Mouse (Mus musculus) adipocyte (in vitro differentiated cells): ENCODE data around the gene Ooep.
"Not testable (repeated sequence)": the region's sequence is repeated elsewhere in the genome, so short reads cannot be mapped to it uniquely, and the experiment has no call there.

Source experiments
- DNase-seq: peaks from one replicate; pipeline ENCODE4 v3.0.0-alpha.2; 2016; ENCODE audit warnings: low spot score

The Ooep gene

DNA sequence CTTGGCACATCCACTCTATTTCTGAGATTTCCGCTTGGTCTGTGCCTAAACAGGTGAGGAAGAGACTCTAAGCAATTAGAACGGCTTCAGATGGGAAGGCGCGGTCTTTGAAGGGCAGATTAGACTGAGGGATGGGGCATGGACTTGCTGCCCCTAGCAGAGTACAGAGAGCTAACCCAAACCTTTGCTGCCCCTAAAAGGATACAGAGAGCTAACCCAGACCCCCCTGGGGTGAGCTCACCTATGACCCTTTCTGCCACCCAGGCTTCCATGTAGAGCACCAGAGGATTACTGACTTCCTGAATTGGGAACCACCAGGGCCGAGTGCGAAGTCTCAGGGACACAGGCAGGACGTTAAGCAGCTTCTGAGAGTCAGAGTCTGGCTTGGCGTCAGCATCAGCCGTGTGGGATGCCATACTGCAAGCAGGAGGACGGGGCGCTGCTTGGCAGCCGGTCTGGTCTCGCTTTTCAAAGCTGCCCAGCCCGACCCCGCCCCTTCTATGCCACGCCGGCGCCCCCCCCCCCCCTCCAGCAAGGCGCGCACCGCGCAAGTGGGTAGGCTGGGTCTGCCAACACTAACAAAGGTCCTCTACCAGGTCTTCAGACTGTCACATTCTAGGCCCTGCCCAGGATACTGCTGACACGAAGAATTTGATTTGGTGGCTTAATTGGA, at the start of gene Ooep:
Gene Ooep, minus strand, starts transcription at position 613 of the 673 bp plus-strand sequence.
- no peak for DNase-seq

DNA sequence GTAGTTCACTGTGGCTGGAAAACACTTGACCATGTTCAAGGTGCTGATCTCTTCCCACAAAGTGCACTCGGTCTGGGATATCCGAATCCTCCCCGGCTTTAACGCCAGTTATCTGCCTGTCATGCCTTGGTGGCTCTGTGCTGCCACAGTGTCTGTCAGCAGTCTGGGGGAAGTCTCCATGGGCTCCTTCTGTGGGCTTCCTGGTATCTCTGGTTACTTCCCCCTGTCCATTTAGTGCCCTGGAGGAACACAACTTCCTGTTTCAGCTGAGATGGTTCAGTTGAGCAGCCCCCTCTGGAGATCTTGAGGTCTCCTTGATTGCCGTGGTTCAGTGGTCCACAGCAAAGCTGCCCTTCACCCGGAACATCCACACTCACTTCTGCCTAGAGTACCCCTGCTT, 49.7 kb upstream of the Ooep start:
- no peak for DNase-seq

DNA sequence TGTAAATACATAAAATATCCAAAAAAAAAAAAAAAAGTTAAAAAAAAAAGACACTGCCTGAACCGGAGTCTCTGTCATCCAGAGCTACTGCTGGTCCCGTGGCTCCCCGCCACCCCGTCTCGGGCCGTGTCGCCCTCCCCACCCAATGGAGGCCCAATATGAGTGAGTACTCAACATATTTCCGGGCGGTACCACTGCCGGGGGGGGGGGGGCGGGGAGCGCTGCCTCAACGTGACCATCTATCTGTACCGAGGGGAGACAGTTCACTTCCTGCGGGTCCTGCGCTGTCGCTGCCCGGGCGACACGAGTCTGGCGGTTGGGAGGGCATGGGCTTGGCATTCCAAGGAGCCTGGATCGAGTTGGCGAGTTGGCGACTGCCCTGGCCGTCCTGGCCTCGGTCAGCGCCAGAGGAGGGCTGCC, 48.8 kb upstream of the Ooep start:
- no peak for DNase-seq

DNA sequence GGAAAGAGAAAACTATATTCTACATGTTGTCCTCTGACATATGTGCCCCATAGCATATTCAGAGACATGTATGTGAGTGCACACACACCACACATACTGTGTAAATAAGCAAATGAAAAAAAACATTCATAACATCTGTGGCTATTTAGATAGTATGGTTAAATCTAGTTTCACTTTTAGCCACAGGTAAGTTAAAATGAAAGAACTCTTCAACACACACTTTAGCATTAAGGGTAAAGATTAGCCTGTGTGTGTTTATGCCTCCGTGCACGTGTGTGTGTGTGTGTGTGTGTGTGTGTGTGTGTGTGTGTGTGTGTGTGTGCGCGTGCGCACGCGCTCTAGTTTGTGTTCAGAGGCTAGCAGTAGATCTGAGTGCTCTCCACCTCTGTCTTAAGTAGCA, 23.1 kb upstream of the Ooep start:
- DNase-seq, result no peak

DNA sequence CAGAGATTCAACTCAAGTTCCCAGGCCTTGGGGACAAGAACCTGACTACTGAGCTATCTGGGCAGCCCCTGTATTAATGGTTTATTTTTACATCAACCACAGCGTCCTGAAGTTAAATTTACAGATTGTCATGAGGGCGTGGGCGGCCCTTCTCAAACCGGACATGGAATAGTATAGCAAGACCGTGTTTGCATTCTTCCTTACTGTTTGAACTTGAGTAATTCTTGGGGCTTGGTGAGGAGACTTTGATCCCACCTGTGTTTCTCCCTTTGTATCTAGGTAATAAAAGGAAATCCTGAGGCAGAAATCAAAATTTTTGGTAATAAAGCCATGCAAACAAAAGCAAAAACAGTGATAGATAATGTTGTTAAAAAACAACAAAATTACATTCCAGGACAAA, 22.0 kb upstream of the Ooep start:
- DNase-seq, result no peak

DNA sequence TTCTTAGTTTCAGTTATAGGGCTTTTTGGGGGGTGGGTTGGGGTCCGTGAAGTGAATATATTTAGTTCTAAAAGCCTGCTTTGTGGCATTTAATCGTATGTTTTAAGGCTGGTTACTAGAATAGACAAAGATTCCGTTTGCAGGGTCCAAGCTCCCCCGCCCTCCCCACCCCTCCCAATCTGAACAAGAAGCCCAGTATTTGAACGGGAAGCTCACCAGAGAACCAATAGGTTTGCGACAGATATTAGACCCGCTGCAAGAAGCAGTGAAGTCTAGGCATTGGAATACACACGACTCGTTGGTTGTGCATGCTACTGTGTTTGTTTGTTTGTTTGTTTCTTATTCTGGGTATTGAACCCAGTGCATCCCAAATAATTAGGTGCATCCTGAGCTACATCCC, 18.0 kb upstream of the Ooep start:
- no peak for DNase-seq

DNA sequence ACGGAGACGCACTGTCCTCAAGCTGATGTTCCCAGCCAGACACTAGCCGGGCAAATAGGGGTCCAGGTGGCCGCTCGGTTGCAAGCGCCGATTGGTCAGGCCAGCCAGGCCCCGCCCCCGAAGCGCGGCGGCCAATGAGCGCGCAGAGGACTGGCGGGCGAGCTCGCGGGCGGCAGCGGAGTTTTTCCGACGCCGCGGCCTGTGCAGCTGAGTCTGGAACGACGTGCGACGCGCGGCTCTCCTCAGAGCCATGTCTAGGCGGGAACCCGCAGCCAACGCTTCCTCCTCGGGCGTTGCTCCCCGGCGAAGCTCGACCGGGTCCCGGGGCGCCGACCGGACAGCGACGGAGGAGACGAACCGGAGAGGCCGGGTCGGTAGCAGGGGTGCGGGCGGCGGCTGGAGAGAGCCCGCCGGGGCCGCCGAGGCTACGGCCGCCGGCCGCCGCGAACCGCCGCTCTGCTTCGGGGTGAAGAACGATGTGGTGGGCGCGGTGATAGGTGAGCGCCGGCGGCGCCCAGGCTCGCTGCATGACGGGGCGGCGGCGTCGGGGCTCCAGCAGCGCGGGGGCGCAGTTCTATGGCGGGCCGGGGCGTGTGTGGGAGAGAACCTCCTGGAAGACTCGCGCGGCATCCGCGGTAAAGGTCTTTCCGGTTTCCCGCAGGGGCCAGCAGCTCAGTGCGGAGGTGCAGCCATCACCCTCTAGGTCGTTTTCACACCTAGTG, 17.3 kb upstream of the Ooep start, which contains the start of gene Ddx43:
Gene Ddx43, plus strand, starts transcription at position 148 of the 722 bp plus-strand sequence.
- DNase-seq, result no peak

DNA sequence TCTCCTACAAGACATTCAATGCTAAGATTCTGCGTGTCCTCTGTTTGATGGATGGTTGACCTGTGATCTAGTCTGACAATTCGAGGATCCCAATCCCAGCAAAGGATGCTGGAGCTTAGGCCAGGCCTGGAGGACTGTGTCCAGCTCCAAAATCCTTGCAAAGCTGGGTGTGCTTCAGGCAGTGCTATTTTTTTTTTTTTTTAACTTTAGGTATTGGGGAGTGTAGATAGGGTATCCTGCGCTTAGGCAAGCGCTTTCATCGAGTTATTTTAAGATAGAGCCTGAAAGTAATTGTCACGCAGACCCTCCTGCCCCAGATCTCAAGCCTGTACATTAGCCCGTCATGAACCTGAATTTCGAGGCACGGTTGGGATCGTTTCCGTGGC, 16.7 kb upstream of the Ooep start:
- DNase-seq, result no peak

DNA sequence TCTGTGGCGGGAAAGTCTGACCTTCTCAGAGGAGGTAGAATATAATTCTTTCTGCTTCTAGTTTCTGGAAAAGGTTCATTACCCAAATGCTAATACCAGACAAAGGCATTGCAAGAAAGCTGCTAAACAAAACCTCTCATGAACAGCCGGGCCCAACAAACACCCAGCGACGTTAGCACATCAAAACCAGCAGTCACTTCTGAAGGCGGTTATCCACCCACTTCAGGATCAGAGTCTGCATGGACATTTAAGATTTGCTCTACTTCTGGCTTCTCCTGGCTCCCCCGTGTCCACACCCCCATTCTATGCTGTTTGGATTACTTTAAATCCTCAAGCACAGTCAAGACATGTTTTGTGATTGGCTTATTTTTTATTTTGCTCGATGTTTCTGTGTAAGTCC, 16.1 kb upstream of the Ooep start:
- no peak for DNase-seq

DNA sequence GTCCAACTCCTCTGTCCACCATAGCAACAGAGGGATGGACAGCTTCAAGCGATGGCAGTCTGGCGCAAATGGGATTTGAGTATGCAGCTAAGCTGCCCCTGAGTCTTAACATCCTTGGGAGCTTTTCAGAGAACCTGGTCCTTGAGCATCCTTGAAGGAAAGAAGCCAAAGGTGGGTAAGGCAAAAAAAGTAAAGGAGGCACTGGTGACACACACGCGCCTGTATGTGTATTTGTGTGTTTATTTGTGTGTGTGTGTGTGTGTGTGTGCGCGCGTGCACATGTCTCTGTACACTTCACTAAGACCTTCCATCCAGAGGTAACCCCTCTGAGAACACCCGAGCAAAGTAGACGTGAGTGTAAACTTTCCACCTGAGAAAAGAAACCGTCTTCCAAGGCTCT, 15.2 kb upstream of the Ooep start:
- DNase-seq, result no peak

DNA sequence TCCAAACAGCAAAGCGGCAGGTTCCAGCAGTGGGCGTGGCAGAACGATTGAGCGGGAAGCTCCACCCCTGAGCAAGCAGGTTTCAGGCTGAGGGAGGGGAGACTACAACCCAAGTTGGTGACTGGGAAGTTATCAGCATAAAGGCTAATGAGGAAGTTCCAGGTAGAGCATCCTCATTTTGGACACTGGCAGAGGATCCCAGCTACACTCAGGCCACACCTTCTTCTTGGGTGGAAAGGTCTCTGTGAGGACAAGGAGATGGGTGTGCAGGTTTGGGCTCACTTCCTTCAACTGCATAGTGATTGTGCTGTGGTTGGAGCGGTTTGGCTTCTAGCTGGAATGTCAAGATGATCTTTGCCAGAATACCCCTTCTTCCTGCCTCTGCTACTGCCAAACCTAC, 11.5 kb upstream of the Ooep start:
- no peak for DNase-seq

DNA sequence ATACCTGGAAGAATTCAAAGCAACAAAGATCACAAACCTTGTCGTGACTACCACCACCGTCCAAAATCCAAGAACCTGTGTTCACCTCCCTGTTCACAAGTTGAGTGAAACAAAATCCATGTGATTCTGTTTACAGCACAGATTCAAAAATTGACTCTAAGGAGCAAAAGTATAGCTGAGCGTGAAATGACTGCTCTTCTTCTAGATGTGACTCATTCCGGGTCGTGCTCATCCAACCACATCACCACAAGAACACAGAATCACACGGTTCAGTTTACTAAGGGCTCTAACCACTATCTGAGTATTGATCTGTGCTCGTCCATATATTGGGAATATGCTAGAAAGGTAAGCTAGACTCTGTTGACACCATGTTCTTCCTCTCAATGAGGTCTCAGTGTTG, 8.4 kb upstream of the Ooep start:
- no peak for DNase-seq

DNA sequence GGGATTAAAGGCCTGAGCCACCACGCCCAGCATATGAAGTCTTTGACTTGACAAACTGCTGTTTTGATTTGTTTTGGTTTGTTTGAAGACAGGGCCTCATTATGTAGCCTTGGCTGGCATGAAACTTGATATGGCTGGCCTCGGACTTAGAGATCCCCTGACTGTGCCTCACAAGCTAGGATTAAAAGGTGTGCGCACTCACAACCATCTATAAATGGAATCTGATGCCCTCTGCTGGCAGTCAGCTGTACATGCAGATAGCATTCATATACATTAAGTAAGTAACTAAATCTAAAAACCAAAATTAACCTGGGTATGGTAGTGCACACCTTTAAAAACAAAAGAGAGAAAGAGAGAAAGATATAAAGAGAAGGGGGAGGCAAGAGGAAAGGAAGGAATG, 7.4 kb upstream of the Ooep start:
- DNase-seq, result no peak

DNA sequence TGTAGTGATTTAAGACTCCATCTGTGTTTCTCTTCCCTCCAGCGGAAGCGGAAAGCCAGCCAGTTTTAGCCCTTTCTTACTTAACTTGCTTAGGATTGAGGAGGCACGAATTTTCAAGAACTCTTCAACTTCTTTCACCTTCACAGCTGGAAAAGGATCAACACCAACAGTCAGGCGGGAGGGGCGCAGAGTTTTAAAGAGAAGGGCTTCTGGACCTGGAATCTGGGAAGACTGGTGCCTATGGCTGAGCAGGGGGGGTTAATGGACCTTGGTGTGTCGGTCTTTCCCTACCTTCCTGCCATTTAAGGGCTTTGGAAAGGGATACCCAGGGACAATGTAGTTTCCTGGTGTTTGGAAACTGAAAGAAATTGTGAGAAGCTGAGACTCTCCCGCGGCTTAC, 979 bp downstream of the Ooep start:
- no peak for DNase-seq

DNA sequence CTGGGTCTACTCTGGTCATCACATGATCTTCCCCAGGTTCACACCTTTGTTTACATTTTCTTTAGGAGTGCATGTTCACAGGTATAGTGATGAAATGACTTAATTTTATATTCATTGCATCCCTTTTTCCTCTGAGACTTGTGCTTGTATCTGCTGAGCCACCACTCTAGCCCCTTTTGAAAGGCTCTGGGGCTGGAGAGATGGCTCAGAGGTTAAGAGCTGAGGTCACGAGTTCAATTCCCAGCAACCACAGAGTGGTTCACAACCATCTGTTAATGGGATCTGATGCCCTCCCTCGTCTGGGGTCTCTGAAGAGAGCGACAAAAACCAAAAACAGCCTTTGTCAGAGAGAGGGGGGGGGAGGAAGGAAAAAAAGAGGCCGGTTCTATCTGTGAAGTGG, 3.0 kb downstream of the Ooep start:
- DNase-seq, result no peak

DNA sequence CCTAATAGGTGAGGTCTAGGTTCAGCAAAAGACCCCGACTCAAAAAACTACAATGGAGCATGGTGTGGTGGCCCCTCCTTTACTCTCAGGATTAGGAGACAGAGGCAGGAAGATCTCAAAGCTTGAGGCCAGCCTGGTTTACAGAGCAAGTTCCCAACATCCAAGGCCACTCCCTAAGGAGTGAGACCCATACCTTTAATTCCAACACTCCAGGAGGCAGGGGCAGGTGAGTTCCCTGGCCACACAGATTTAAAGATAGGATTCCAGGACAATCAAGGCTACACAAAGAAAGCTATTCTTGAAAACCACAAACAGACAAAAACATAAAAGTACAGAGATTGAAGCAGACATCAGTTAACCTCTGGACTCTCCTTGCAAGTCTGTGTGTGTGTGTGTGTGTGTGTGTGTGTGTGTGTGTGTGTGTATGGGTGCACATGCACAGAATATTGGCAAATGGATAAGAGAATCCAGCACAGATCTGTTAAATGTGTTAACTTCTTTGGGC, 3.6 kb downstream of the Ooep start:
- no peak for DNase-seq

DNA sequence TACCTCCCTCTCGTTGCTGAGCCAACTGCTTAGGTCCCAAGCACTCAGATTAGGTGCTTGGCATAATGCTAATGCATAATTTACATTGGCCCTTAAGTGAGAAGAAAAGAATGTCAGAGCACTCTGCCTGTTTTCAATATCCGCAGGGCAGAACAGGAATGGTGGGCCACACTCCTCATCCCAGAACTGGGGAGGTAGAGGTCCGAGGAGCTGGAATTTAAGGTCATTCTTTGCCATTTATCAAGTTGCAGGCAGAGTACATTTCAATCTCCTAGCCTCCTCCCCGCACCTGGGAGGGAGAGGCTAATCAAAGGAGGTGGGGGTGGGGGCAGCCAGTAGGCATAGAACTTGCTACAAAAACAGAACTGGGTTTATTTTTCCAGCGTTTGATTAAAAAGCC, 4.1 kb downstream of the Ooep start:
- no peak for DNase-seq

DNA sequence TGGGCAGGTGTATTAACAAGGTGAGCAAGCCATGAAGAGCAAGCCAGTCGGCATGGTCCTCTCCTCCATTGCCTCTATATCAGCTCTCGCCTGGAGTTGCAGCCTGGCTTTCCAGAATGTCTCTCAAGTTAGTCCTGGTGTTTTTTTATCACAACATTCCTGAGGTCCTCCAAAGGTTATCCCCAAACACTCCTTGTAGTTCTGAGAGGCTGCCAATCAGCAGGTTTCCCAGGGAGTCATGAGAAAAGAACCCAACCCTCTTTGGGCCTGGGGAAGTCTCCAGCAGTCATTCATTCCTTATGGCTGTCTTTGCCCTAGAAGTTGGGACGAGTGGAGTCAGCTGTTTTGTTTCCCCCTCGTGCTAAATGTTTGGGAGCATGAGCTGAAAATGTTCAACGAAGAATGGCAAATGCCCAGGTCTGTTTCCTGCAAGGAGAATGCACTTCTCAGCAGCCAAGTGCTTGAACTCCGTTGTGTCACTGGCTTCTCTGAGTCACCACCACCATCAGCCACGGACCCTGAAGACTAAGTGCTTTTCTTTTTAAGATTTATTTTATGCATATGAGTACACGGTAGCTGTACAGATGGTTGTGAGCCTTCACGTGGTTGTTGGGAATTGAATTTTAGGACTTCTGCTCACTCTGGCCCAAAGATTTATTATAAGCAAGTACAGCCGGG, 5.6 kb downstream of the Ooep start:
- no peak for DNase-seq

DNA sequence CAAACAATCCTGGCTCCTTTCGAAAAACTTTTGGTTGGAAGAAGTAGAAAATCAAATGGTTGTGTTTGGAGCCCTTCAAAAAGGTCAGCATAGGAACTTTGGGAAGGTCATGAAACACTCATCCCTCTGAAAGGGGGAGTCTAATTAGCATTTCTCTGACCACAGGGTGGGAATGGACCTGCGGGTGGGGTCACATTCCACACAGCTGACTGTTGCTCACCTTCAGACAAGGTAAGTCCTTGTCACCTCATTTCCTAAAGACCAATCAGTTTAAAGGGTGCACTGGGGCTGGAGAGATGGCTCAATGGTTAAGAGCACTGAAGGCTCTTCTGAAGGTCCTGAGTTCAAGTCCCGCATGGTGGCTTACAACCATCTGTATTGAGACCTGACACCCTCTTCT, 7.1 kb downstream of the Ooep start:
- no peak for DNase-seq

DNA sequence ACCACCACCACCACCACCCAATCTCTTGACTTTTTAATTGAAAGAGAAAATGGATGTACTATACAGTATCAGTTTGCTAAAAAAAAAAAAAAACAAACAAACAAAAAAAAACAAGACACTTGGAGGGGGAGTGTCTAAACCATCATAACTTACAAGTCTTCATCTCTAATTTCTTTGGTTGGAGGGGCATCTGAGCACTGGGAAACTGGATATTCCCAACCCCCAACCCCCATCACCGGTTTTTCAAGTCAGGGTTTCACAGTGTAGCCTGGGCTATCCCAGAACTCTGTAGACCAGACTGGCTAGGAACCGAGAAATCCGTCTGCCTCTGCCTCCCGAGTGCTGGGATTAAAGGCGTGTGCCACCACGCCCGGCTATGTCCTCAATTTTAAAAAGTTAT, 8.7 kb downstream of the Ooep start:
- DNase-seq, result no peak

DNA sequence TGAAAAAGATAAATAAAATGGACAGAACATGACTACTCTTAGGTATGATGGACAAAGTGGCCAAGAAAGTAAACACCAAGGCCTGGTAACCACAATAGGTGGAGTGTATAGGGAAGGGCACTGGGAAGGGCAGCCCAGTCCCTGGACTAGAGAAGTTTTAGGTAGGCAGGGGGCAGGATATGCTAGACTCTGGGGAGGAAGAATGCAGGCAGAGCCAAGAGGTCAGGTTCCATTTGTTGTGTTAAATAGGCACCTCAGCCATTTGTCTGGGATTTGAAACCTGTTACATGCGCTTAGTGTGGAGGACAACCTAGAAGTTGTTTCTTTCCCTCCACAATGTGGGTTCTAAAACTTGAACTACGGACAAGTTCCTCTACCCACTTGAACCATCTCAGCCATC, 9.2 kb downstream of the Ooep start:
- no peak for DNase-seq

DNA sequence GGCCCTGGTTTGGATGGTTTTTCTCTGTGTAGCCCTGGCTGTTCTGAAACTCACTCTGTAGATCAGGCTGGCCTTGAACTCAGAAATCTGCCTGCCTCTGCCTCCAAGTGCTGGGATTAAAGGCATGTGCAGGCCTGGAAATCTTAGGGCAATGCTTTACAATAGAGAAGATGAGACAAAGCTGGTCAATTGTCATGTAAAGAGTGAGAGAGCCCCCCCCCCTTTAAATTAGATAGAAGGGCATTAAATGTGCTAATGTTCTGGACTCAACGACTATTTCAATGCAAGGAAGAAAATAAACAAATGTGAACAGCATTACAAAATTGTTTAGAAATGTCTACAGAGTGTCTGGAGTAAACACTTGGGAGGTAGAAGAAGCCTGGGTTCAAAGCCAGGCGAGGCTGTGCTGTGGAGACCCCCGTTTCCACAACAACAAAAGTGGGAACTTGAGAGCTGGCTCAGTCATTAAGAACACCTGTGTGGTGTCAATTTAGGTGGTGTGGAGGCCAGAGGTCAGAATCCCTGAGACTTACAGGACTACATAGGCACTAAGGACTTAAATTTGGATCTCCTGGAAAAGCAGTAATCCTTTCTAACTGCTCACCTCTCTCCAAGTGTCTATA, 9.7 kb downstream of the Ooep start:
- DNase-seq, result no peak

DNA sequence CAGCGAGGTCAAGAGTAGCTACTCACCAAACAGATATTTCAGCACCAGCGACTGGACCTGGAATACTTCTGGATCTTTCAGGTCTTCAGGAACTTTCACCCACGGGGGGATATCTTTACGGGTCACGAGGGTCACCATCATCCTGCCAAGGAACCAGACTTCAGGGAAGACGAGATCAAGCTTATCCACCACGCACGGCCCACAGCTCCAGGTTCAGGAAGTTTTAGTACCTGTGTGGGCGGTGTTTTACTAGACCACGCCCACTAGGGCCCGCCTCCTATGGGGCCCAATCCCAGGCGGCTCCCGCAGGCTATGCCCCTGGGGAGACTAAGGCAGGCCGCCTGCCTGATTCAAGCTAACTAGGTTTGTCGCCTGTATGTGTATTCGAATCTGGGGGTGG, 10.6 kb downstream of the Ooep start, which contains the start of gene Dppa5a:
Gene Dppa5a, minus strand, starts transcription at position 219 of the 400 bp plus-strand sequence.
- DNase-seq, result not testable (repeated sequence)
